Mouse (Mus musculus): ENCODE measurements at regions not wholly inside any gene's neighbourhood (a gene's known extent, or its start where the extent isn't known, plus 50 kb on each side); places are given as distances from the start of the nearest gene placed in this dataset.
A peak's percentile ranks its signal among the peaks of the same experiment; 100 is the strongest.

DNA sequence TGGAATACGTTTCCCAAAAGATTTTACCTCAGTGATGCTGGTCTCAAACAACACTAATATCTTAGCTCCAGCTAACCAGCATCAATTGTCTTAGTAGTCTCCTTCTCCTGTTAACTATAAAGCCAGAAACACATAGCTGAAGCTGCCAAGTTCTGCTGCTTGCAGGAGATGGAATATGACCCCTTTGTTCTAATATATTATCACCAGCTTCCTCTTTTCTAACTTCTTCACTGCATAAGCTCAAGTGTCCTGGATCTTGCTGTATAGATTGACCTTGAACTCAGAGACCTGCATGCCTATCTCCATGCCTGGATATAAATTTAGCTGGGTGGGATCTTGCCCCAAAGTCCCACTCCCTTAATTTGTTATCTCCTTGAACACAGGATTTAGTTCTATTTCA lies 94.8 kb downstream of the Rbm46 start:
- DNase-seq (ENCODE audit: low spot score in 2 of 2) = no peak

DNA sequence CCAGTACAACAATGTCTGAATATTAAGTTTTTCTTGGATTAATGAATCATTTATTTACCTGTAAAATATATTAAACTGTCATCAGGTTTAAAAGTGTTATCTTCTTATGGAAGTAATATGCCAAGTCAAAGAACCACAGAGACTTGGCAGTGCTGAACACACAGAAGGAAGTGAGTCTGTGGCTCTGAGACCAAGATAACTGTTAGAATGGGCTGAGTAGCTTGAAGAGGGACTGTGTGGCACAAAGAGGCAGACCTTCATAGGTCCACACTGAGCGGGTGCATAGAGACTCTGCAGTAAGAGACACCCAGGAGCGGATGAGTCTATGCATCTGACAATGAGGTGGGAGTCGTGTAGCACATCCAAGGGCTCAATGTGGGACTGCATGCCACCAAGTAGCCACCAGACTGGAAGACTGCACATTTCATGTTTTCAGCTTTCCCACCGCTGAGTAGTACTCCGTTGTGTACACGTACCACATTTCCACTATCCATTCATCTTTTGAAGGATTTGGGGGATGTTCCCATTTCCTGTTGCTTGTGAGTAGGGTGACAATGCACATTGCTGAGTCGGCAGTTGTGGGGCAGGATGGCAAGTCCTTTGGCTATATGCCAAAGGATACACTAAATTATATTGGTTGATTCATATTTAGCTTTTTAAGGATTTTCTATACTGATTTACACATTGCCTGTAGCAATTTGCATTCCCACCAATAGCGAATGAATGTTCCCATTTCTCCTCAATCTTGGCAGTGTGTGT lies 105.6 kb downstream of the Rbm46 start:
- no peak for DNase-seq (ENCODE audit: low spot score in 2 of 2)

DNA sequence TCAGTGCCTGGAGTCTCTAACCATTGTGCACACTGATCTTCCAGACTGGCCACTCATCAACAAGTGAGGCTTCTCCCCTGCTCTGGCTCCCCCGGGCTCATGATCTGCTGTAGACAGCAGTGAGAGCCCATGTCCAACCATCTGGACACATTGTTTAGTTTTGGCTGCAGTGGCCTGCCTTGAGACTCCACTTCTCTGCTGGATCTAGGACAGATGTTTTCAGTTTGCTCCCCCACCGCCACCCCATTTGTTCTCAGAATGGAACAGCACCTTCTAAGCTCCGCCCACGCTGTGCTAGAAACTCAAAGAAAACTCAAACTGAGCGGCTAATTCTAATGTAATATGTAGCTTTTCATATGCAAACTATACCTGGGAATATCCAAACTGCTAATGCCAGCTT lies 108.8 kb downstream of the Rbm46 start:
- DNase-seq (ENCODE audit: low spot score in 2 of 2) = peak; percentile 20 to 58

DNA sequence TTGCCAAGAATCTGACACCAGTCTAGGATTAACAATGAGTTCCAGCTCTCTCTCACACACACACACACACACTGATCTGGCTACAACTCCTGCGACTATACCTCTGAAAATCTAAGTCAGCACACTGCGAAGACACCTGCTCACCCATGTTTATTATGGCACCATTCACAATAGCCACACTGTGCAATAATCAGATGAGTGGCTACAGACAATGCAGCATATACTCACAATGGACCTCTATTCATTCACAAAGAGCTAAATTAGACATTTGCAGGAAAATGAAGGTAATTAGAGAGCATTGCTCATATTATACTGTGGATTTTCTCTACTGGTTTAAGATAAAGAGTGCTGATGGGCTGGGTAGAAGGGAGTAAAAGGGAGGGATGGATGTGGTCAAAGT lies 116.3 kb downstream of the Rbm46 start:
- no peak for DNase-seq (ENCODE audit: low spot score in 2 of 2)

DNA sequence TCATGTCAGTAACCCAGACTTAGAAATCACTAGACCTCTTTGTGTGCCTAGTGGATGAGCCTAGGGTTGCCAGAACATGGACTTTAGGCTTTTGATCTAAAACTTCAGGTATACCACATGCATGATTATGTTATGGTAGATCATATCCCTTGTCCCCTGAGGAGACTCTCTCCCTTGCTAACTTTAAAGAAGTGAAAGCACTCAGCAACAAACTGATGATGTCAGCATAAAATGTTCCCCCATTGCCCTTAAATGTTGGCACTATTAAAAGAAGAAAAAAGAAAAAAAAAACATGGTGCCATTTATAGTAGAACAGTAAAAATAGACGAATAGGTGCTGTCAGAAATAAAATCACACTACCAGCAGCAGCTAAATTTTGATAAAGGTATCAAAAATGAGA lies 117.3 kb downstream of the Rbm46 start:
- DNase-seq (ENCODE audit: low spot score in 2 of 2) = no peak

DNA sequence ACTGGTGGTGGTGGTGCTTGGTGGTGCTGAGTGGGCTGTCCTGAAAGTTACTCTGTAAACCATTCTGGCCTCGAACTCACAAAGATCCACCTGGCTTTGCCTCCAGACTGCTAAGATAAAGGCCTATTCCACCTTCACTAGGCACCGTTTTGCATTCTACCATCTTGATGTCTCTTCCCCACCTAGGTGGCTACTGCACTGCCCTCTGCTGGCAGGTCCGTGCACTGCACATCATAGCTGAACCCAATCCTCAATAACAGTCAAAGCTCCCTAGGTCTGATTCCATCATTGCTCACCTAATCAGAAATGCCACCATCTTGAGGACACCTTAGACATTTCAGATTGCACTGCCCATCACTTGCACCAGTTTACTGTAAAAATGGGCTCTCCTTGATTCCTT lies 150.7 kb downstream of the Rbm46 start:
- peak; percentile 22 to 34 for DNase-seq (ENCODE audit: low spot score in 2 of 2)

DNA sequence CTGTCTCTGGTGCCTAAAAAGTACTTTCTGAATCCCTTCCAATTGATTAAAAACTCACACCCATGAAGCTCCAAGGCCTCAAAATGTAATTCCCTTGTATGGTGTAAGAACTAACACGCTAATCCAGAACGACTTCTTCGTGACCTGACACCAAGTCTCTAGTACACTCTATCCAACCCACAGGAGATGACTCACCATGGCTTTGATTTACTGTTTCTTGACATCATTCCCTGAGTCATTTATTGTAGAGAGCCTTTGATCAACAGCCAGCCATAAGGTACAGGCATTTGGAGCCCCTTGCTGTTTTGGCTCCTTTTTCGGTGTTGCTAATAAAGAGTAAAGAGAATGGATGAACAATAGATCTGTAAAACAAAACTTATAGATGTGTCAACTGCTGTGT lies 159.7 kb upstream of the Npy2r start:
- no peak for DNase-seq (ENCODE audit: low spot score in 2 of 2)

DNA sequence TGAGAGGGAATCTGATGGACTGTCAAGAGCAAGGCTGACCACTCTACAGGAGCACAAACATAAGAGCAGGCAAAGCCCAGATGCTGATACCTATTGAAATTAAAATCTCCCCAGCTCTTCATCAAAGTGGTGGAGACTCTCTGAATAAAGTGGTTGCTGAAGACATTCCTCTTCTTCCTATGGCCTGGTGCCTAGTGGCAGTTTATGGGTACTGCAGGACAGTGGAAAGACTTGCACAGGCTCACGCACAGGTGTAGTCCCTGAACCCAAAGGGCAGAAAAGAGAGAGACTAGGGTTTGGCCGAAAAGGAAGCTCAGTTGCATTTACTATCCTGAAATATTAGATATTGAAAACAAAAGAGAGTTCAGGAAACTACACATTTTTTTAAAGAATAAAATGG lies 144.2 kb upstream of the Npy2r start:
- no peak for DNase-seq (ENCODE audit: low spot score in 2 of 2)

DNA sequence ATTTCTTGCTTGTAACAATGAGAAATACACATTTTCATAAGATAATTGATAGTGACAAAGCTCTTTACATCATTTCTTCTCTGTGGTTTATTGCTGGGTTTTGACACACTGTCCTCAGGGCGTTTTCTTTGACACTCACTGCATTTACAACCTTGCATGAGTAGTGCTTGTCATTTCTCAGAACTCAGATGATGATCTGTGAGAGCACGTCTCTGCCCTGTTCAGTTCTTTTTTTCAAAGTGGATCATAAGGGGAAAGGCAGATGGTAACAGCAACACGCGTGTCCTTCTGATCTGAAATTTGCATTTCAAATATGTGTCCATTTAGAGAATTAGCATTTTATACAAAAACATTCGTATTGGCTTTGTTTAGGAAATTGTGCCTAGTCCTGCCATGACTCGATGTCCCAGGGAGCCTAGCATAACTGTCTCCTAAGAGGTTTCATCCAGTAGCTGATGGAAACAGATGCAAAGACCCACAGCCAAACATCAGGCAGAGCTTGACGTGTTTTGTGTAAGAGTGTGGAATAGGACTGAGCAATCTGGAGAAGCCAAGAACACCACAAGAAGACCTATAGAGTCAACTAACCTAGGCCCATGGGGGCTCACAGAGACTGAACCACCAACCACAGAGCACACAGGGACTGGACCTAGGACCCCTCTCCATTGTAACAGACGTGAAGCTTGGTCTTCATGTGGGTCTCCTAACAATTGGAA lies 108.4 kb upstream of the Npy2r start:
- no peak for DNase-seq (ENCODE audit: low spot score in 2 of 2)

DNA sequence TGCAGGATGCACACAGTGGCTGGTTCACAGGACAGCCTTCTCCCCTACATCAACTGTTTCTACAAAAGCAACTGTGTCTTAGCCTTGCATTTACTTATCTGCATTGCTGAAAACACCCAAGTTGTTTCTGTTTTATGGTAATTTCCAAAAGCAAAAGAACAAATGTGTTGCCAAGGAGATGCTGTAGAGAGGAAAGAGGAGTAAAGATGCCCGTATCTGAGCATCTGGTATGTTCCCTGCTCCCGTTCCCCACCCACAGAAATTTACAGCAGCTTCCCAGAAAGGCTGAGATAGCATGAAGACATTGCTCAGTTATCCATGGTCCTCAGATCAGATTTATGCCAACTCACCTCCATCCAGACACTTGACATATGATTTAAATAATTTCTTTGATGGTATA lies 104.5 kb upstream of the Npy2r start:
- peak; percentile 27 to 65 for DNase-seq (ENCODE audit: low spot score in 2 of 2)

DNA sequence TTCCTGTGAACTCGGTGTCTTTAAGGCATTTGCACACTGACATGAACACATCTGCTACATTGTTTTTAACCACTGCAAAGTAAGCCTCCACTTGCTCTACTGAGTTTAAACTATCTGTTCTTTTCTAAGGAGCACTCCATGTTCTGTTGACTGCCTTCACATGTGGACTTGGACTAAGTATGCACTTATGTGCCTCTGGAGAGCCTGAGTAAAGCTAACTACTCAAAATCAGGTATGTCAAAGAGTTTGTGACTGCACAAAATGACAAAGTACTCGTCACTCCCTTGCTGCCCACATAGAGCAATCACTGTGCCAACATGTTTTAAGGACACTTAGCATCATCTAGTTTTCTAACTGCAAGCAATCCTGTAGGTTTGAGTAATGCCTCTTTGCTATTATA lies 92.2 kb upstream of the Npy2r start:
- DNase-seq (ENCODE audit: low spot score in 2 of 2) = no peak

DNA sequence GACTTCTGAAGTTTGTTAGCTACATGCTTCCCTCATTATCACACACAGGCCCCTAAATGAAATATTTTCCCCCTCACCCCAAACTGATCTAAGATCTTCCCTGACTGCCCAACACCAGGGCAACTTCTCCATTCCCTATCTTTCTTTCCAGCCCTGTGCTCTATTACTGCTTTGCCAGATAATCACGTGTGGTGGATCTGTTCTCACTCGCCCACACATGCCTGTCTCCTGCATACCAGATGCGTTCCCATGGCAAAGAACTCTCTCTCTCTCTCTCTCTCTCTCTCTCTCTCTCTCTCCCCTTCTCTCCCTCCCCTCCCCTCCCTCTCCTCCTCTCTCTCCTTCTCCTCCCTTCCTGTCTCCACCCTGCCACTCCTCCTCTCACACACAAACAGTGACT lies 88.8 kb upstream of the Npy2r start:
- peak; percentile 20 to 39 for DNase-seq (ENCODE audit: low spot score in 2 of 2)

DNA sequence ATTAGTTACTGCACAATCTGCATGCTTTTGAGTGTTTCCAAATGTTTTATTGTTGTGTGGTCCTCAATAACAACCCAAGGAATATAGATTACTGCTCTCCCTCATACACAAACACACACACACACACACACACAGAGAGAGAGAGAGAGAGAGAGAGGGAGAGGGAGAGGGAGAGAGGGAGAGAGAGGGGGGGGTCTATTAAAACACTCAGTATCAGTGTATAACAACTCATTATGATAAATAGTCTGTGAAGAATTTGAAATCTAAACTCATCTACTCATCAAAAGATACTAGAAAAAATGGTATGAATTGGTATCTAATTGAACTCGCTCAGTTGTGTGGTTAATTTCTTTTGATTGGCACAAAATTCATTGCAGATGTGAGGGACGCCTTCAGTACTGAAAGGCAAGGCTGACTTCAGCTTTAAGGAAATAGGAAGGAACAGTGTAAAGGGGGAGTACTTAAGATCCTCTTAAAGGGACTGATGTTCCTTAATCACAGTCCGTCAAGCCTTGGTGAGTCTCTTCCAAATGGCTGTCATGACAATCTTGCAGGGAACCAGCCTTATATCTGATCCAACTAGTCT lies 72.6 kb upstream of the Npy2r start:
- no peak for DNase-seq (ENCODE audit: low spot score in 2 of 2)

DNA sequence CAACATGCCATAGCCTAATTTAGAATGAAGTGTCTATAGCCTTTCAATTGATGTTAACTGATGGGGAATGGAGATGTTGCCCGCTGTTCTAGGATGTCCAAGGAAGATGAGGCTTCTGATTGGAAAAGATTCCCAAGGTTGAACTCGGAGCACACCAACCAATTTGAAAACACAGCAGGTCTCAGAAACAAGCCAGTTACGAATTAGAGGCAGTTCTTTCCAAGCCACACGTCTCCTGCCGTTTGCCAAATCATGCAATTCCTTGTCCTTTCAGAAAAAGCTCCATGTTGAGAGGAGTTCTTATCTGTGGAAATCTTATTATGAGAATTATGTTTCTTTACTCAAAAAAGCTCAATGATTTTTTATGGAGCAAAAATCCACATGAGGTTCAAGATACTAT lies 71.5 kb upstream of the Npy2r start:
- no peak for DNase-seq (ENCODE audit: low spot score in 2 of 2)

DNA sequence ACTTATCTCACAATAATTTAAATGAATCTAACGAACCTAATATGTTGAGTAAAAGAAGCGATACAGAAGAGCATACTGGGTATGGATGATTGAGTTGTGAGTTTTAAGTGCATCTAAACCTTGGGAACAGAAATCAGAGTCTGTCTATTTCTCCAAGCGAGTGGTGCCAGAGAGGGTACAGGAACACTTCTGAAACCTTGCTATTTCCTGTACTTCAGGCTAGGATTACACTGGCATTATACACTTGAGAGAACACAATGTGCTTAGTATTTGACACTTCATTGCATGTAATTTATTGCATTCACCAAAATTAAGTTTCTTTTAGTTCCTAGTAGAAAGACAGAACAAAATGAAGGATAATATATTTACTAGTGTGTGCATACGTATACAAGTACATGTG lies 54.0 kb upstream of the Npy2r start:
- DNase-seq (ENCODE audit: low spot score in 2 of 2) = no peak

DNA sequence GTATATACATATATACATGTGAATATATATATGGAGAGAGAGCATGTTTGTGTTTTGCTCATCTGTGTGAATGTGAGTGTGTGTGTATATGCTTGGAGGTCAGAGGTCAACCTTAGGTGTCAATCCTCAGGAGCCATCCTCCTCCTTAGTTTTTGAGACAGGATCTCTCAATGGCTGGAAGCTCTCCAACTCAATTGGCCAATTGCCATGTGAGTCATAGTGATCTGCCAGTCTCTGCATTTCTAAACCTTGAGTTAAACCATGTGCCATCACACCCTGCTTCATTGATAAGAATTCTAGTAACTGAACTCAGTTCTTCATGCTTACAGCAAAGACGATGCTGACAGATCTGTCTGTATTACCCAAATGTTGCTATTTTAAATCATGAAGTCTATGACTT lies 50.8 kb upstream of the Npy2r start:
- DNase-seq (ENCODE audit: low spot score in 2 of 2) = no peak
